Mouse (Mus musculus): Measurements from ENCODE around the gene Rbfox2. TPM values are rescaled to one million over a fixed set of nuclear protein-coding genes. Genes with fewer than 3 reads are reported as not detected.

Gene Rbfox2
- total and polyA plus RNA-seq, 3 experiments: 0.89 TPM; not detected in 2

DNA sequence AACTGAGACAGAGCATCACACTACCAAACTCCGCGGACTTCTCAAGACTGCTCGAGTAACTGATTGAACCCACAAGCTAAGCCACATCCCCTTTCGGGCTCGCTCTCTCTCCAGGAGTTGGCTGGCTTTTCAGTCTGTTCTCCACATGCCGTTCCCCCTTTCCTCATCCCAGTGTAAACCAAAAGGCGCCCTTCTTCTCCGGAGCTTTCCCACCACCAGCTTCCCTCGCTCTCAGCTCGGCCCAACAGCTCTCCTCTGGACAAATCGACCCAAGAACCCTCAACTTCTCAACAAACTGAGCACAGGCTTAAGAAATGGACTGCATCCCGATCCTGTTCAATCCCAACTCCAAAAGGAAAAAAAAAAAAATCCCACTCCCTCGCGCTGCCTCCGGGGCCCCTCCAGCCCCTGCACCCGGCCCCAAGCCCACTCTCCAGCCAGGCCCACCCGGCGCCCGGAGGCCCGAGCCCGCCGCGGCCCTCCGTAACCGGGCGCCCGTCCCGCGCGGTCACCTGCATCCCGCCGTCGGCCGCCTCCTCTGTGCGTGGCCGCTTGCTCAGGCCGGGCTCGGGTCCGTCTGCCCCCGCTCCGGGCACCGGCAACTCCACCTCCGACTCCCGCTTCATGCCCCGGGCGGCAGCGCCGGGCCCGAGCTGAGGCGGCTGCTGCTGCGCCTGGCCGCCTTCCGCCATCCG lies 805 bp downstream of the Rbfox2 start:
- dilution Hi-C loops (cut with MboI; ENCODE audit: extremely low pct_ligation_motif_present, extremely low pct_unique_long_range_greater_than_20kb, low sequenced_read_pairs): no loop called here
- Histone ChIP-seq H3K36me3 (replicated peaks in 1 of 2; ENCODE audit: control insufficient read depth in 1 of 2, insufficient read depth in 1 of 2, low read length in 1 of 2) (no peaks in the 10 kb centered on the region), H3K27ac (ENCODE audit: insufficient read depth, low read depth) (no peak overlapping the region), H3K79me2 (replicated peaks; ENCODE audit: control insufficient read depth, extremely low read depth, insufficient read depth, poor library complexity, severe bottlenecking) (no peaks in the 10 kb centered on the region), H3K4me3 (replicated peaks in 1 of 3; ENCODE audit: low read depth in 2 of 3, low read length in 2 of 3, poor library complexity in 1 of 3) (peak overlapping the region in 1 of 3 experiments; percentile 64), H3K4me1 (ENCODE audit: control insufficient read depth in 1 of 2, insufficient read depth in 2 of 2) (peaks cover 0 to 4% of the 10 kb centered on the region in 2 experiments; a peak in 1 of 4 replicates), H3K9ac (ENCODE audit: insufficient read depth, low read depth) (peak overlapping the region; percentile 63), H3K27me3 (replicated peaks) (peaks cover 91% of the 10 kb centered on the region), H3K9me3 (replicated peaks; ENCODE audit: low read length) (no peaks in the 10 kb centered on the region), H3K4me2 (ENCODE audit: insufficient read depth, low read depth, poor library complexity, severe bottlenecking) (peak overlapping the region; percentile 87)
- in situ Hi-C loops (cut with MboI; ENCODE audit: low pct_ligation_motif_present, low pct_unique_long_range_greater_than_20kb, low sequenced_read_pairs): no loop called here
- TF ChIP-seq UBTF (IDR thresholded peaks at IDR 0.05; ENCODE audit: low read depth, low read length) (no peak; the same call in 1 of the 2 replicates), TBP (conservative IDR thresholded peaks at IDR 0.05; ENCODE audit: low read depth, low read length) (no peak), POLR2A (IDR thresholded peaks at IDR 0.05; ENCODE audit: low read depth, low read length) (no peak), MXI1 (IDR thresholded peaks at IDR 0.05; ENCODE audit: low read depth, low read length) (no peak; the same call in 1 of the 2 replicates), CHD1 (IDR thresholded peaks at IDR 0.05; ENCODE audit: low read depth, low read length) (no peak), TCF12 (IDR thresholded peaks at IDR 0.05; ENCODE audit: low read depth, low read length) (no peak), MAX (IDR thresholded peaks at IDR 0.05; ENCODE audit: low read length) (no peak), RCOR1 (conservative IDR thresholded peaks at IDR 0.05; ENCODE audit: low read depth, low read length) (no peak), BHLHE40 (IDR thresholded peaks at IDR 0.05; ENCODE audit: low read depth, low read length) (no peak), CTCF (conservative IDR thresholded peaks at IDR 0.05 in 1 of 2, IDR thresholded peaks at IDR 0.05 in 1 of 2; ENCODE audit: low read depth in 2 of 2, low read length in 2 of 2) (no peak), ELF1 (IDR thresholded peaks at IDR 0.05; ENCODE audit: low read depth, low read length) (no peak), KAT2A (IDR thresholded peaks at IDR 0.05; ENCODE audit: insufficient replicate concordance, low read length) (no peak), GABPA (IDR thresholded peaks at IDR 0.05; ENCODE audit: insufficient replicate concordance, low read depth, low read length) (no peak)
- DNase-seq (ENCODE audit: extremely low read depth): no peak

- in situ Hi-C loops (cut with MboI; ENCODE audit: low pct_ligation_motif_present, low pct_unique_long_range_greater_than_20kb, low sequenced_read_pairs) (no loop called here), dilution Hi-C loops (cut with MboI; ENCODE audit: extremely low pct_ligation_motif_present, extremely low pct_unique_long_range_greater_than_20kb, low sequenced_read_pairs) (no loop called here)
Measured at GRCm38 (mm10) chr15:77304960-77305359, 1.8 kb downstream of the Rbfox2 start.

More at GRCm38 (mm10) chr15:77304960-77305359, 1.8 kb downstream of the Rbfox2 start:
- no peaks in the 10 kb centered on the region for H3K79me2 ChIP-seq (replicated peaks; ENCODE audit: control insufficient read depth, extremely low read depth, insufficient read depth, poor library complexity, severe bottlenecking)
- H3K4me2 ChIP-seq (ENCODE audit: insufficient read depth, low read depth, poor library complexity, severe bottlenecking): no peak overlapping the region
- no peak for DNase-seq (ENCODE audit: extremely low read depth)
- H3K27me3 ChIP-seq (replicated peaks): peaks cover 91% of the 10 kb centered on the region
- no peak for TF ChIP-seq PAX5 (IDR thresholded peaks at IDR 0.05; ENCODE audit: low read length)
- TF ChIP-seq ETS1 (conservative IDR thresholded peaks at IDR 0.05; ENCODE audit: low read depth, low read length): no peak
- no peak for TF ChIP-seq ZC3H11A (IDR thresholded peaks at IDR 0.05; ENCODE audit: low read depth, low read length)
- no peak for TF ChIP-seq NRF1 (IDR thresholded peaks at IDR 0.05; ENCODE audit: low read depth, low read length)
- TF ChIP-seq ELF1 (IDR thresholded peaks at IDR 0.05; ENCODE audit: low read depth, low read length): no peak
- TF ChIP-seq USF2 (conservative IDR thresholded peaks at IDR 0.05; ENCODE audit: low read depth, low read length): no peak
- no peak for TF ChIP-seq E2F4 (IDR thresholded peaks at IDR 0.05; ENCODE audit: insufficient replicate concordance, low read depth, low read length)
- no peak for TF ChIP-seq POLR2A (IDR thresholded peaks at IDR 0.05; ENCODE audit: low read depth, low read length)
- no peak for TF ChIP-seq POLR2AphosphoS2 (IDR thresholded peaks at IDR 0.05; ENCODE audit: low read depth, low read length)
- TF ChIP-seq EP300 (IDR thresholded peaks at IDR 0.05; ENCODE audit: low read length): no peak
- no peak for TF ChIP-seq NELFE (IDR thresholded peaks at IDR 0.05; ENCODE audit: low read depth, low read length)
- TF ChIP-seq BHLHE40 (IDR thresholded peaks at IDR 0.05; ENCODE audit: low read depth, low read length): no peak
- TF ChIP-seq TBP (conservative IDR thresholded peaks at IDR 0.05; ENCODE audit: low read depth, low read length): no peak
- no peak for TF ChIP-seq ZMIZ1 (IDR thresholded peaks at IDR 0.05; ENCODE audit: low read depth, low read length)
- no peak for TF ChIP-seq MAX (IDR thresholded peaks at IDR 0.05; ENCODE audit: low read length)
- TF ChIP-seq CHD1 (IDR thresholded peaks at IDR 0.05; ENCODE audit: low read depth, low read length): no peak
- no peak for TF ChIP-seq MAZ (IDR thresholded peaks at IDR 0.05; ENCODE audit: low read depth, low read length)
- TF ChIP-seq JUN (IDR thresholded peaks at IDR 0.05; ENCODE audit: insufficient read depth, low read depth, low read length): no peak
- TF ChIP-seq JUND (conservative IDR thresholded peaks at IDR 0.05; ENCODE audit: low read depth, low read length): no peak
- TF ChIP-seq GABPA (IDR thresholded peaks at IDR 0.05; ENCODE audit: insufficient replicate concordance, low read depth, low read length): no peak
- no peak overlapping the region for H3K9ac ChIP-seq (ENCODE audit: insufficient read depth, low read depth)
- H3K9me3 ChIP-seq (replicated peaks; ENCODE audit: low read length): no peaks in the 10 kb centered on the region
- no peak overlapping the region for H3K4me3 ChIP-seq (replicated peaks in 1 of 3; ENCODE audit: low read depth in 2 of 3, low read length in 2 of 3, poor library complexity in 1 of 3)
- H3K27ac ChIP-seq (ENCODE audit: insufficient read depth, low read depth): no peak overlapping the region
- no peaks in the 10 kb centered on the region for H3K36me3 ChIP-seq (replicated peaks in 1 of 2; ENCODE audit: control insufficient read depth in 1 of 2, insufficient read depth in 1 of 2, low read length in 1 of 2)
- H3K4me1 ChIP-seq (ENCODE audit: control insufficient read depth in 1 of 2, insufficient read depth in 2 of 2): peaks cover 0 to 4% of the 10 kb centered on the region in 2 experiments; a peak in 1 of 4 replicates
